Mouse (Mus musculus): ENCODE measurements around the gene Mef2d. TPM values are rescaled to one million over a fixed set of nuclear protein-coding genes. Genes with fewer than 3 reads are reported as not detected.
A peak's percentile ranks its signal among the peaks of the same experiment; 100 is the strongest.

Mef2d gene
- polyA plus RNA-seq, 1 experiment from 2014 or later: 28.3 TPM

- H3K27ac ChIP-seq (ENCODE audit: low read length): no peak overlapping the region
- no peak overlapping the region for H3K4me2 ChIP-seq (ENCODE audit: low read length)
- H3K4me3 ChIP-seq (replicated peaks; ENCODE audit: low read length): no peak overlapping the region
- H3K36me3 ChIP-seq (ENCODE audit: control insufficient read depth, insufficient read depth): no peaks in the 10 kb centered on the region
- H3K9me3 ChIP-seq (ENCODE audit: control insufficient read depth, low read length): no peaks in the 10 kb centered on the region
- H3K27me3 ChIP-seq (replicated peaks; ENCODE audit: control insufficient read depth, insufficient read depth, low read length): no peaks in the 10 kb centered on the region
- peaks cover 81% of the 10 kb centered on the region for H3K4me1 ChIP-seq (replicated peaks; ENCODE audit: control insufficient read depth, insufficient read depth, low read length)
- 41% methylated on average over 5 of the region's 5 CpGs for WGBS
- H3K9ac ChIP-seq (replicated peaks; ENCODE audit: low read depth, low read length): no peak overlapping the region
- no peak for ATAC-seq
Observed at GRCm38 (mm10) chr3:88146376-88147112, 4.4 kb downstream of the Mef2d start.

- H3K4me3 ChIP-seq (replicated peaks; ENCODE audit: low read length): no peak overlapping the region
- H3K27me3 ChIP-seq (replicated peaks; ENCODE audit: control insufficient read depth, insufficient read depth, low read length): no peaks in the 10 kb centered on the region
- H3K36me3 ChIP-seq (ENCODE audit: control insufficient read depth, insufficient read depth): no peaks in the 10 kb centered on the region
- WGBS: 68% methylated on average over 2 of the region's 2 CpGs
- no peak overlapping the region for H3K9ac ChIP-seq (replicated peaks; ENCODE audit: low read depth, low read length)
- no peaks in the 10 kb centered on the region for H3K9me3 ChIP-seq (ENCODE audit: control insufficient read depth, low read length)
- H3K4me1 ChIP-seq (replicated peaks; ENCODE audit: control insufficient read depth, insufficient read depth, low read length): peaks cover 88% of the 10 kb centered on the region
- no peak overlapping the region for H3K27ac ChIP-seq (ENCODE audit: low read length)
- ATAC-seq: no peak
- H3K4me2 ChIP-seq (ENCODE audit: low read length): no peak overlapping the region
Observed at GRCm38 (mm10) chr3:88147444-88147843, 5.3 kb downstream of the Mef2d start.

GRCm38 (mm10) chr3:88147866-88148265 lies 5.7 kb downstream of the Mef2d start:
- H3K36me3 ChIP-seq (ENCODE audit: control insufficient read depth, insufficient read depth): no peaks in the 10 kb centered on the region
- H3K27ac ChIP-seq (ENCODE audit: low read length): no peak overlapping the region
- no peaks in the 10 kb centered on the region for H3K27me3 ChIP-seq (replicated peaks; ENCODE audit: control insufficient read depth, insufficient read depth, low read length)
- 70% methylated on average over 1 of the region's 1 CpGs for WGBS
- no peak overlapping the region for H3K9ac ChIP-seq (replicated peaks; ENCODE audit: low read depth, low read length)
- no peak overlapping the region for H3K4me2 ChIP-seq (ENCODE audit: low read length)
- H3K9me3 ChIP-seq (ENCODE audit: control insufficient read depth, low read length): no peaks in the 10 kb centered on the region
- H3K4me1 ChIP-seq (replicated peaks; ENCODE audit: control insufficient read depth, insufficient read depth, low read length): peaks cover 92% of the 10 kb centered on the region
- ATAC-seq: no peak
- no peak overlapping the region for H3K4me3 ChIP-seq (replicated peaks; ENCODE audit: low read length)

- ATAC-seq: no peak
- H3K27ac ChIP-seq (ENCODE audit: low read length): no peak overlapping the region
- H3K4me1 ChIP-seq (replicated peaks; ENCODE audit: control insufficient read depth, insufficient read depth, low read length): peaks cover 94% of the 10 kb centered on the region
- H3K9ac ChIP-seq (replicated peaks; ENCODE audit: low read depth, low read length): no peak overlapping the region
- H3K27me3 ChIP-seq (replicated peaks; ENCODE audit: control insufficient read depth, insufficient read depth, low read length): no peaks in the 10 kb centered on the region
- H3K9me3 ChIP-seq (ENCODE audit: control insufficient read depth, low read length): no peaks in the 10 kb centered on the region
- H3K4me3 ChIP-seq (replicated peaks; ENCODE audit: low read length): no peak overlapping the region
- H3K36me3 ChIP-seq (ENCODE audit: control insufficient read depth, insufficient read depth): no peaks in the 10 kb centered on the region
- WGBS: 94% methylated on average over 5 of the region's 5 CpGs
- H3K4me2 ChIP-seq (ENCODE audit: low read length): no peak overlapping the region
Observed at GRCm38 (mm10) chr3:88148354-88148753, 6.2 kb downstream of the Mef2d start.

GRCm38 (mm10) chr3:88148776-88149509 lies 6.8 kb downstream of the Mef2d start:
- H3K27ac ChIP-seq (ENCODE audit: low read length): peak overlapping the region; percentile 88
- no peak overlapping the region for H3K9ac ChIP-seq (replicated peaks; ENCODE audit: low read depth, low read length)
- no peaks in the 10 kb centered on the region for H3K36me3 ChIP-seq (ENCODE audit: control insufficient read depth, insufficient read depth)
- H3K9me3 ChIP-seq (ENCODE audit: control insufficient read depth, low read length): no peaks in the 10 kb centered on the region
- no peak overlapping the region for H3K4me3 ChIP-seq (replicated peaks; ENCODE audit: low read length)
- no peak overlapping the region for H3K4me2 ChIP-seq (ENCODE audit: low read length)
- H3K4me1 ChIP-seq (replicated peaks; ENCODE audit: control insufficient read depth, insufficient read depth, low read length): peaks cover 90% of the 10 kb centered on the region
- WGBS: 51% methylated on average over 4 of the region's 4 CpGs
- no peaks in the 10 kb centered on the region for H3K27me3 ChIP-seq (replicated peaks; ENCODE audit: control insufficient read depth, insufficient read depth, low read length)
- no peak for ATAC-seq

GRCm38 (mm10) chr3:88149510-88149974 lies 7.4 kb downstream of the Mef2d start:
- Histone ChIP-seq H3K27me3 (replicated peaks; ENCODE audit: control insufficient read depth, insufficient read depth, low read length) (no peaks in the 10 kb centered on the region), H3K4me3 (replicated peaks; ENCODE audit: low read length) (no peak overlapping the region), H3K9me3 (ENCODE audit: control insufficient read depth, low read length) (no peaks in the 10 kb centered on the region), H3K4me2 (ENCODE audit: low read length) (peak overlapping the region; percentile 27; the same call in 1 of the 2 replicates), H3K4me1 (replicated peaks; ENCODE audit: control insufficient read depth, insufficient read depth, low read length) (peaks cover 84% of the 10 kb centered on the region), H3K36me3 (ENCODE audit: control insufficient read depth, insufficient read depth) (no peaks in the 10 kb centered on the region), H3K27ac (ENCODE audit: low read length) (peak overlapping the region; percentile 88), H3K9ac (replicated peaks; ENCODE audit: low read depth, low read length) (peak overlapping the region; percentile 39)
- WGBS: 7% methylated on average over 6 of the region's 6 CpGs
- ATAC-seq: no peak

- Histone ChIP-seq H3K36me3 (ENCODE audit: control insufficient read depth, insufficient read depth) (no peaks in the 10 kb centered on the region), H3K4me3 (replicated peaks; ENCODE audit: low read length) (no peak overlapping the region), H3K4me1 (replicated peaks; ENCODE audit: control insufficient read depth, insufficient read depth, low read length) (peaks cover 76% of the 10 kb centered on the region), H3K9me3 (ENCODE audit: control insufficient read depth, low read length) (no peaks in the 10 kb centered on the region), H3K27me3 (replicated peaks; ENCODE audit: control insufficient read depth, insufficient read depth, low read length) (no peaks in the 10 kb centered on the region), H3K27ac (ENCODE audit: low read length) (peak overlapping the region; percentile 88), H3K4me2 (ENCODE audit: low read length) (peak overlapping the region; percentile 27), H3K9ac (replicated peaks; ENCODE audit: low read depth, low read length) (peak overlapping the region; percentile 39)
- ATAC-seq: peak; percentile 62
- 13% methylated on average over 14 of the region's 14 CpGs for WGBS
Observed at GRCm38 (mm10) chr3:88150061-88150998, 8.2 kb downstream of the Mef2d start.

GRCm38 (mm10) chr3:88150999-88151364 lies 8.8 kb downstream of the Mef2d start:
- ATAC-seq: no peak
- peak overlapping the region; percentile 88 for H3K27ac ChIP-seq (ENCODE audit: low read length)
- H3K27me3 ChIP-seq (replicated peaks; ENCODE audit: control insufficient read depth, insufficient read depth, low read length): no peaks in the 10 kb centered on the region
- no peaks in the 10 kb centered on the region for H3K9me3 ChIP-seq (ENCODE audit: control insufficient read depth, low read length)
- no peak overlapping the region for H3K4me3 ChIP-seq (replicated peaks; ENCODE audit: low read length)
- H3K4me1 ChIP-seq (replicated peaks; ENCODE audit: control insufficient read depth, insufficient read depth, low read length): peaks cover 70% of the 10 kb centered on the region
- 53% methylated on average over 3 of the region's 3 CpGs for WGBS
- no peak overlapping the region for H3K9ac ChIP-seq (replicated peaks; ENCODE audit: low read depth, low read length)
- H3K36me3 ChIP-seq (ENCODE audit: control insufficient read depth, insufficient read depth): no peaks in the 10 kb centered on the region
- peak overlapping the region; percentile 27; the same call in 1 of the 2 replicates for H3K4me2 ChIP-seq (ENCODE audit: low read length)
